Mouse (Mus musculus) liver, postnatal 0 days (tissue): Measurements from ENCODE around the gene Cfap74.

Experiments used
- CTCF ChIP-seq: sonication (generic); IDR thresholded peaks from 2 replicates; pipeline ENCODE4 v1.5.1; 2016; ENCODE audit warnings: antibody characterized with exemption, low read depth
- EP300 ChIP-seq: IDR thresholded peaks from 2 replicates; pipeline ENCODE4 v1.6.1; 2016; ENCODE audit warnings: antibody characterized with exemption, low read depth, mild to moderate bottlenecking

- no peak for TF ChIP-seq CTCF
- TF ChIP-seq EP300 = no peak
Measured at GRCm38 (mm10) chr4:155383326-155383725, 25.7 kb upstream of the Cfap74 start.
